Mouse (Mus musculus): ENCODE measurements around the gene Itpkb. TPM values are rescaled to one million over a fixed set of nuclear protein-coding genes. Genes with fewer than 3 reads are reported as not detected.

Gene Itpkb
- polyA plus RNA-seq, 1 experiment from 2014 or later: 3.7 TPM

- Histone ChIP-seq H3K4me1 (replicated peaks) (peaks cover 11% of the 10 kb centered on the region), H3K4me3 (no peak overlapping the region), H3K4me2 (no peak overlapping the region), H3K36me3 (no peaks in the 10 kb centered on the region), H3K27ac (replicated peaks) (no peak overlapping the region), H3K27me3 (no peaks in the 10 kb centered on the region), H3K9me3 (no peaks in the 10 kb centered on the region), H3K9ac (no peak overlapping the region)
- no peak for ATAC-seq (ENCODE audit: low FRiP score, low read depth)
- WGBS: 80% methylated on average over 5 of the region's 5 CpGs
These were observed 11.9 kb upstream of the Itpkb start for GRCm38 (mm10) chr1:180318407-180318806.

- no peaks in the 10 kb centered on the region for H3K9me3 ChIP-seq
- H3K4me3 ChIP-seq: no peak overlapping the region
- WGBS: 18% methylated on average over 10 of the region's 10 CpGs
- H3K36me3 ChIP-seq: no peaks in the 10 kb centered on the region
- no peak overlapping the region for H3K9ac ChIP-seq
- no peaks in the 10 kb centered on the region for H3K27me3 ChIP-seq
- H3K4me2 ChIP-seq: no peak overlapping the region
- H3K4me1 ChIP-seq (replicated peaks): no peaks in the 10 kb centered on the region
- no peak overlapping the region for H3K27ac ChIP-seq (replicated peaks)
- no peak for ATAC-seq (ENCODE audit: low FRiP score, low read depth)
These were observed 10.4 kb upstream of the Itpkb start for GRCm38 (mm10) chr1:180319895-180320294.

- no peaks in the 10 kb centered on the region for H3K4me1 ChIP-seq (replicated peaks)
- H3K36me3 ChIP-seq: no peaks in the 10 kb centered on the region
- no peak overlapping the region for H3K4me2 ChIP-seq
- no peak overlapping the region for H3K4me3 ChIP-seq
- 95% methylated on average over 3 of the region's 3 CpGs for WGBS
- ATAC-seq (ENCODE audit: low FRiP score, low read depth): no peak
- no peaks in the 10 kb centered on the region for H3K27me3 ChIP-seq
- H3K27ac ChIP-seq (replicated peaks): no peak overlapping the region
- no peaks in the 10 kb centered on the region for H3K9me3 ChIP-seq
- no peak overlapping the region for H3K9ac ChIP-seq
These were observed 7.4 kb upstream of the Itpkb start for GRCm38 (mm10) chr1:180322896-180323295.

- Histone ChIP-seq H3K27ac (replicated peaks) (no peak overlapping the region), H3K9me3 (no peaks in the 10 kb centered on the region), H3K9ac (no peak overlapping the region), H3K27me3 (no peaks in the 10 kb centered on the region), H3K4me2 (no peak overlapping the region), H3K36me3 (no peaks in the 10 kb centered on the region), H3K4me3 (no peak overlapping the region), H3K4me1 (replicated peaks) (no peaks in the 10 kb centered on the region)
- no peak for ATAC-seq (ENCODE audit: low FRiP score, low read depth)
- WGBS: 87% methylated on average over 5 of the region's 5 CpGs
These were observed 6.8 kb upstream of the Itpkb start for GRCm38 (mm10) chr1:180323491-180323890.

- no peaks in the 10 kb centered on the region; the same call in 1 of the 2 replicates for H3K27me3 ChIP-seq
- no peak overlapping the region for H3K4me2 ChIP-seq
- no peaks in the 10 kb centered on the region for H3K9me3 ChIP-seq
- no peak overlapping the region for H3K4me3 ChIP-seq
- H3K4me1 ChIP-seq (replicated peaks): peaks cover 1% of the 10 kb centered on the region
- no peaks in the 10 kb centered on the region for H3K36me3 ChIP-seq
- H3K27ac ChIP-seq (replicated peaks): no peak overlapping the region
- H3K9ac ChIP-seq: no peak overlapping the region
- 89% methylated on average over 4 of the region's 4 CpGs for WGBS
- no peak for ATAC-seq (ENCODE audit: low FRiP score, low read depth)
These were observed 6.0 kb upstream of the Itpkb start for GRCm38 (mm10) chr1:180324271-180324670.

- Histone ChIP-seq H3K27ac (replicated peaks) (peak overlapping the region; percentile 57), H3K9me3 (no peaks in the 10 kb centered on the region), H3K27me3 (peaks cover 20% of the 10 kb centered on the region), H3K9ac (no peak overlapping the region), H3K36me3 (no peaks in the 10 kb centered on the region), H3K4me2 (peak overlapping the region; percentile 96), H3K4me1 (replicated peaks) (peaks cover 44% of the 10 kb centered on the region), H3K4me3 (no peak overlapping the region)
- 21% methylated on average over 12 of the region's 12 CpGs for WGBS
- ATAC-seq (ENCODE audit: low FRiP score, low read depth): no peak
These were observed 1.3 kb upstream of the Itpkb start for GRCm38 (mm10) chr1:180328794-180329665.

GRCm38 (mm10) chr1:180329706-180330105, 579 bp upstream of the Itpkb start:
- Histone ChIP-seq H3K4me1 (replicated peaks) (peaks cover 47% of the 10 kb centered on the region), H3K4me3 (peak overlapping the region; percentile 46; the same call in 1 of the 2 replicates), H3K27ac (replicated peaks) (peak overlapping the region; percentile 57), H3K27me3 (peaks cover 23% of the 10 kb centered on the region), H3K9ac (no peak overlapping the region), H3K4me2 (peak overlapping the region; percentile 96), H3K9me3 (no peaks in the 10 kb centered on the region), H3K36me3 (no peaks in the 10 kb centered on the region)
- no peak for ATAC-seq (ENCODE audit: low FRiP score, low read depth)
- WGBS: 18% methylated on average over 6 of the region's 6 CpGs

GRCm38 (mm10) chr1:180330707-180331545, 641 bp downstream of the Itpkb start:
- Histone ChIP-seq H3K4me3 (peak overlapping the region; percentile 46), H3K9ac (peak overlapping the region; percentile 66), H3K27ac (replicated peaks) (peak overlapping the region; percentile 77), H3K4me2 (peak overlapping the region; percentile 96), H3K9me3 (no peaks in the 10 kb centered on the region), H3K27me3 (peaks cover 23% of the 10 kb centered on the region), H3K4me1 (replicated peaks) (peaks cover 53% of the 10 kb centered on the region), H3K36me3 (no peaks in the 10 kb centered on the region)
- under 1% methylated on average over 57 of the region's 58 CpGs for WGBS
- ATAC-seq (ENCODE audit: low FRiP score, low read depth): peak; percentile 65

- under 1% methylated on average over 21 of the region's 21 CpGs for WGBS
- Histone ChIP-seq H3K27ac (replicated peaks) (peak overlapping the region; percentile 77), H3K9me3 (no peaks in the 10 kb centered on the region), H3K4me2 (peak overlapping the region; percentile 96), H3K4me1 (replicated peaks) (peaks cover 53% of the 10 kb centered on the region), H3K4me3 (peak overlapping the region; percentile 46), H3K36me3 (no peaks in the 10 kb centered on the region), H3K9ac (peak overlapping the region; percentile 66), H3K27me3 (peaks cover 23% of the 10 kb centered on the region)
- ATAC-seq (ENCODE audit: low FRiP score, low read depth): no peak; the same call in 1 of the 2 replicates
These were observed 1.3 kb downstream of the Itpkb start for GRCm38 (mm10) chr1:180331546-180332075.

- H3K27me3 ChIP-seq: peaks cover 23% of the 10 kb centered on the region
- 1% methylated on average over 70 of the region's 72 CpGs for WGBS
- no peaks in the 10 kb centered on the region for H3K9me3 ChIP-seq
- H3K27ac ChIP-seq (replicated peaks): no peak overlapping the region
- H3K4me1 ChIP-seq (replicated peaks): peaks cover 53% of the 10 kb centered on the region
- peak; percentile 53 for ATAC-seq (ENCODE audit: low FRiP score, low read depth)
- peak overlapping the region; percentile 96 for H3K4me2 ChIP-seq
- peak overlapping the region; percentile 66 for H3K9ac ChIP-seq
- H3K4me3 ChIP-seq: peak overlapping the region; percentile 46
- H3K36me3 ChIP-seq: no peaks in the 10 kb centered on the region
These were observed 2.0 kb downstream of the Itpkb start for GRCm38 (mm10) chr1:180332076-180332927.

- Histone ChIP-seq H3K4me3 (peak overlapping the region; percentile 46), H3K9ac (peak overlapping the region; percentile 66), H3K4me2 (peak overlapping the region; percentile 96), H3K27me3 (peaks cover 23% of the 10 kb centered on the region), H3K36me3 (no peaks in the 10 kb centered on the region), H3K4me1 (replicated peaks) (peaks cover 53% of the 10 kb centered on the region), H3K27ac (replicated peaks) (no peak overlapping the region), H3K9me3 (no peaks in the 10 kb centered on the region)
- ATAC-seq (ENCODE audit: low FRiP score, low read depth): no peak
- WGBS: 24% methylated on average over 14 of the region's 14 CpGs
These were observed 2.7 kb downstream of the Itpkb start for GRCm38 (mm10) chr1:180332928-180333440.
